Mouse (Mus musculus) forelimb bud, embryonic 11.5 days (tissue): Measurements from ENCODE around the gene Srek1ip1.

ENCODE experiments used
- DNase-seq: peaks from one replicate; pipeline ENCODE4 v3.0.0-alpha.2; 2012; ENCODE audit warnings: low read depth, low spot score

Gene Srek1ip1

GRCm38 (mm10) chr13:104843295-104844089, 51.2 kb downstream of the Srek1ip1 start:
- DNase-seq: no peak

GRCm38 (mm10) chr13:104853645-104854044, 61.4 kb downstream of the Srek1ip1 start:
- no peak for DNase-seq

GRCm38 (mm10) chr13:104863127-104863979, 71.1 kb downstream of the Srek1ip1 start, which contains the start of gene Shisal2b:
Gene Shisal2b, minus strand, starts transcription at chr13:104863893.
- DNase-seq: peak; percentile 45

GRCm38 (mm10) chr13:104866726-104867125, 74.4 kb downstream of the Srek1ip1 start:
- DNase-seq: no peak

GRCm38 (mm10) chr13:104869907-104870306, 77.6 kb downstream of the Srek1ip1 start:
- no peak for DNase-seq

- no peak for DNase-seq
These were observed 86.2 kb downstream of the Srek1ip1 start for GRCm38 (mm10) chr13:104878508-104878907.

- DNase-seq: no peak
These were observed 91.4 kb downstream of the Srek1ip1 start for GRCm38 (mm10) chr13:104883566-104884249.

GRCm38 (mm10) chr13:104886308-104887032, 94.2 kb downstream of the Srek1ip1 start:
- no peak for DNase-seq
